Mouse (Mus musculus): ENCODE measurements around the gene Boc. TPM values are rescaled to one million over a fixed set of nuclear protein-coding genes. Genes with fewer than 3 reads are reported as not detected.

The Boc gene
- polyA plus RNA-seq, 1 experiment from 2014 or later: 15.8 TPM

GRCm38 (mm10) chr16:44523595-44523994 is 35.1 kb downstream of the Boc start:
- Histone ChIP-seq H3K9ac (no peak overlapping the region), H3K9me3 (no peaks in the 10 kb centered on the region), H3K4me3 (no peak overlapping the region), H3K36me3 (no peaks in the 10 kb centered on the region), H3K4me2 (no peak overlapping the region), H3K27ac (replicated peaks) (no peak overlapping the region), H3K4me1 (replicated peaks) (peaks cover 16% of the 10 kb centered on the region), H3K27me3 (no peaks in the 10 kb centered on the region)
- WGBS: 69% methylated on average over 7 of the region's 7 CpGs
- no peak for ATAC-seq (ENCODE audit: low FRiP score, low read depth)

- H3K36me3 ChIP-seq: no peaks in the 10 kb centered on the region
- H3K27me3 ChIP-seq: no peaks in the 10 kb centered on the region
- 68% methylated on average over 6 of the region's 6 CpGs for WGBS
- H3K9ac ChIP-seq: no peak overlapping the region
- H3K9me3 ChIP-seq: no peaks in the 10 kb centered on the region
- ATAC-seq (ENCODE audit: low FRiP score, low read depth): peak; percentile 46; the same call in 1 of the 2 replicates
- no peak overlapping the region for H3K4me3 ChIP-seq
- 0 out of 2 replicates have a peak overlapping the region, but pooled peaks have one; percentile 30 for H3K27ac ChIP-seq (replicated peaks)
- no peak overlapping the region for H3K4me2 ChIP-seq
- H3K4me1 ChIP-seq (replicated peaks): no peaks in the 10 kb centered on the region; the same call in 1 of the 2 replicates
These were observed 42.2 kb downstream of the Boc start for GRCm38 (mm10) chr16:44516498-44516897.

GRCm38 (mm10) chr16:44510521-44511213 is 48.0 kb downstream of the Boc start:
- Histone ChIP-seq H3K9ac (no peak overlapping the region), H3K4me3 (no peak overlapping the region), H3K27me3 (no peaks in the 10 kb centered on the region), H3K9me3 (no peaks in the 10 kb centered on the region), H3K4me1 (replicated peaks) (peaks cover 22% of the 10 kb centered on the region), H3K4me2 (no peak overlapping the region), H3K27ac (replicated peaks) (no peak overlapping the region; the same call in 1 of the 2 replicates), H3K36me3 (no peaks in the 10 kb centered on the region)
- ATAC-seq (ENCODE audit: low FRiP score, low read depth): no peak
- WGBS: 73% methylated on average over 13 of the region's 13 CpGs

- Histone ChIP-seq H3K9me3 (no peaks in the 10 kb centered on the region), H3K4me1 (replicated peaks) (peaks cover 22% of the 10 kb centered on the region), H3K4me3 (no peak overlapping the region), H3K36me3 (no peaks in the 10 kb centered on the region), H3K27me3 (no peaks in the 10 kb centered on the region), H3K4me2 (no peak overlapping the region), H3K9ac (no peak overlapping the region), H3K27ac (replicated peaks) (0 out of 2 replicates have a peak overlapping the region, but pooled peaks have one; percentile 20)
- WGBS: 81% methylated on average over 7 of the region's 7 CpGs
- ATAC-seq (ENCODE audit: low FRiP score, low read depth): no peak
These were observed 49.0 kb downstream of the Boc start for GRCm38 (mm10) chr16:44509458-44510344.

- Histone ChIP-seq H3K27me3 (no peaks in the 10 kb centered on the region), H3K27ac (replicated peaks) (no peak overlapping the region), H3K4me3 (no peak overlapping the region), H3K4me2 (no peak overlapping the region), H3K9me3 (no peaks in the 10 kb centered on the region), H3K4me1 (replicated peaks) (peaks cover 22% of the 10 kb centered on the region), H3K36me3 (no peaks in the 10 kb centered on the region), H3K9ac (no peak overlapping the region)
- WGBS: 83% methylated on average over 13 of the region's 13 CpGs
- ATAC-seq (ENCODE audit: low FRiP score, low read depth): no peak
These were observed 49.9 kb downstream of the Boc start for GRCm38 (mm10) chr16:44508772-44509171.

GRCm38 (mm10) chr16:44508025-44508424 is 50.7 kb downstream of the Boc start:
- Histone ChIP-seq H3K27me3 (no peaks in the 10 kb centered on the region), H3K9ac (no peak overlapping the region), H3K27ac (replicated peaks) (peak overlapping the region; percentile 67; the same call in 1 of the 2 replicates), H3K4me3 (no peak overlapping the region), H3K4me1 (replicated peaks) (peaks cover 27% of the 10 kb centered on the region), H3K9me3 (no peaks in the 10 kb centered on the region), H3K4me2 (no peak overlapping the region), H3K36me3 (no peaks in the 10 kb centered on the region)
- no peak for ATAC-seq (ENCODE audit: low FRiP score, low read depth)
- WGBS: 89% methylated on average over 5 of the region's 5 CpGs

- WGBS: 61% methylated on average over 10 of the region's 10 CpGs
- no peaks in the 10 kb centered on the region for H3K9me3 ChIP-seq
- no peaks in the 10 kb centered on the region for H3K36me3 ChIP-seq
- peak; percentile 85 for ATAC-seq (ENCODE audit: low FRiP score, low read depth)
- H3K9ac ChIP-seq: no peak overlapping the region
- H3K27me3 ChIP-seq: no peaks in the 10 kb centered on the region
- no peak overlapping the region for H3K4me3 ChIP-seq
- peak overlapping the region; percentile 67 for H3K27ac ChIP-seq (replicated peaks)
- no peak overlapping the region for H3K4me2 ChIP-seq
- H3K4me1 ChIP-seq (replicated peaks): peaks cover 29% of the 10 kb centered on the region
These were observed 51.4 kb downstream of the Boc start for GRCm38 (mm10) chr16:44507027-44507929.

- H3K4me2 ChIP-seq: no peak overlapping the region
- H3K9ac ChIP-seq: no peak overlapping the region
- no peaks in the 10 kb centered on the region for H3K27me3 ChIP-seq
- no peaks in the 10 kb centered on the region for H3K9me3 ChIP-seq
- ATAC-seq (ENCODE audit: low FRiP score, low read depth): no peak
- H3K4me1 ChIP-seq (replicated peaks): peaks cover 26% of the 10 kb centered on the region
- 0 out of 2 replicates have a peak, but pooled peaks cover 3% of the 10 kb centered on the region for H3K36me3 ChIP-seq
- 72% methylated on average over 1 of the region's 1 CpGs for WGBS
- no peak overlapping the region for H3K4me3 ChIP-seq
- no peak overlapping the region for H3K27ac ChIP-seq (replicated peaks)
These were observed 53.5 kb downstream of the Boc start for GRCm38 (mm10) chr16:44505243-44505642.

- H3K27ac ChIP-seq (replicated peaks): 0 out of 2 replicates have a peak overlapping the region, but pooled peaks have one; percentile 54
- H3K27me3 ChIP-seq: no peaks in the 10 kb centered on the region
- H3K9ac ChIP-seq: no peak overlapping the region
- H3K36me3 ChIP-seq: peaks cover 16% of the 10 kb centered on the region
- WGBS: 52% methylated on average over 8 of the region's 8 CpGs
- no peaks in the 10 kb centered on the region for H3K9me3 ChIP-seq
- no peak overlapping the region for H3K4me2 ChIP-seq
- H3K4me3 ChIP-seq: no peak overlapping the region
- ATAC-seq (ENCODE audit: low FRiP score, low read depth): peak; percentile 72; the same call in 1 of the 2 replicates
- peaks cover 16% of the 10 kb centered on the region; the same call in 1 of the 2 replicates for H3K4me1 ChIP-seq (replicated peaks)
These were observed 55.7 kb downstream of the Boc start for GRCm38 (mm10) chr16:44502895-44503575.

GRCm38 (mm10) chr16:44502325-44502724 is 56.4 kb downstream of the Boc start:
- Histone ChIP-seq H3K4me3 (no peak overlapping the region), H3K27ac (replicated peaks) (no peak overlapping the region), H3K4me1 (replicated peaks) (peaks cover 10% of the 10 kb centered on the region; the same call in 1 of the 2 replicates), H3K9me3 (no peaks in the 10 kb centered on the region), H3K36me3 (peaks cover 18% of the 10 kb centered on the region), H3K27me3 (no peaks in the 10 kb centered on the region), H3K9ac (no peak overlapping the region), H3K4me2 (no peak overlapping the region)
- 59% methylated on average over 7 of the region's 7 CpGs for WGBS
- ATAC-seq (ENCODE audit: low FRiP score, low read depth): 0 out of 2 replicates have a peak, but pooled peaks have one; percentile 28

- Histone ChIP-seq H3K27ac (replicated peaks) (no peak overlapping the region), H3K9me3 (no peaks in the 10 kb centered on the region), H3K9ac (no peak overlapping the region), H3K36me3 (peaks cover 18% of the 10 kb centered on the region), H3K4me1 (replicated peaks) (peaks cover 12% of the 10 kb centered on the region), H3K27me3 (no peaks in the 10 kb centered on the region), H3K4me3 (no peak overlapping the region), H3K4me2 (no peak overlapping the region)
- WGBS: 89% methylated on average over 10 of the region's 10 CpGs
- ATAC-seq (ENCODE audit: low FRiP score, low read depth): no peak
These were observed 56.9 kb downstream of the Boc start for GRCm38 (mm10) chr16:44501783-44502182.
